Mouse (Mus musculus) liver, embryonic 11.5 days (tissue): ENCODE measurements at regions not wholly inside any gene's neighbourhood (a gene's known extent, or its start where the extent isn't known, plus 50 kb on each side); places are given as distances from the start of the nearest gene placed in this dataset.

Experiments
- ATAC-seq: fragments of 200-750 bp; cut with Nextera tagmentation; replicated peaks from 2 replicates; pipeline ENCODE4 v1.8.0; 2017; ENCODE audit warnings: moderate number of reproducible peaks, mild to moderate bottlenecking, moderate TSS enrichment, moderate library complexity; ENCODE audit not compliant: low FRiP score
- DNase-seq: peaks from one replicate; pipeline ENCODE4 v3.0.0-alpha.2; 2017; ENCODE audit warnings: low spot score
- H3K27ac ChIP-seq: fragments of 300-500 bp; sonication (generic); 2 replicates; pipeline ENCODE4 v1.5.1; 2014; ENCODE audit warnings: mild to moderate bottlenecking, low read depth, low read length, control low read depth
- H3K27me3 ChIP-seq: fragments of 300-500 bp; sonication (generic); replicated peaks from 2 replicates; pipeline ENCODE4 v1.6.1; 2014; ENCODE audit warnings: low read length, mixed read lengths; ENCODE audit not compliant: control insufficient read depth, insufficient read depth
- H3K36me3 ChIP-seq: fragments of 300-500 bp; sonication (generic); 2 replicates; pipeline ENCODE4 v1.6.1; 2014; ENCODE audit warnings: mild to moderate bottlenecking, low read length, moderate library complexity, mixed read lengths; ENCODE audit not compliant: control insufficient read depth, insufficient read depth
- H3K4me1 ChIP-seq: fragments of 300-500 bp; sonication (generic); replicated peaks from 2 replicates; pipeline ENCODE4 v1.6.1; 2014; ENCODE audit warnings: low read length, mixed read lengths; ENCODE audit not compliant: control insufficient read depth, insufficient read depth
- H3K4me2 ChIP-seq: fragments of 300-500 bp; sonication (generic); 2 replicates; pipeline ENCODE4 v1.6.1; 2014; ENCODE audit warnings: mild to moderate bottlenecking, control low read depth, moderate library complexity
- H3K4me3 ChIP-seq: fragments of 300-500 bp; sonication (generic); 2 replicates; pipeline ENCODE4 v1.5.1; 2014; ENCODE audit warnings: low read depth, low read length, control low read depth
- H3K9ac ChIP-seq: fragments of 300-500 bp; sonication (generic); 2 replicates; pipeline ENCODE4 v1.6.1; 2014; ENCODE audit warnings: low read depth, low read length, control low read depth
- H3K9me3 ChIP-seq: fragments of 300-500 bp; sonication (generic); 2 replicates; pipeline ENCODE4 v1.6.1; 2016; ENCODE audit warnings: low read length, inconsistent platforms, mixed read lengths; ENCODE audit not compliant: control insufficient read depth
- WGBS: fragments of 180-500 bp; shearing (Covaris S2); extraction: QIAGEN DNeasy Blood & Tissue Kit; methylation state at CpG from one replicate; pipeline ENCODE4 v1.1.7; 2014; 5-methylcytosine and 5-hydroxymethylcytosine counted together

DNA sequence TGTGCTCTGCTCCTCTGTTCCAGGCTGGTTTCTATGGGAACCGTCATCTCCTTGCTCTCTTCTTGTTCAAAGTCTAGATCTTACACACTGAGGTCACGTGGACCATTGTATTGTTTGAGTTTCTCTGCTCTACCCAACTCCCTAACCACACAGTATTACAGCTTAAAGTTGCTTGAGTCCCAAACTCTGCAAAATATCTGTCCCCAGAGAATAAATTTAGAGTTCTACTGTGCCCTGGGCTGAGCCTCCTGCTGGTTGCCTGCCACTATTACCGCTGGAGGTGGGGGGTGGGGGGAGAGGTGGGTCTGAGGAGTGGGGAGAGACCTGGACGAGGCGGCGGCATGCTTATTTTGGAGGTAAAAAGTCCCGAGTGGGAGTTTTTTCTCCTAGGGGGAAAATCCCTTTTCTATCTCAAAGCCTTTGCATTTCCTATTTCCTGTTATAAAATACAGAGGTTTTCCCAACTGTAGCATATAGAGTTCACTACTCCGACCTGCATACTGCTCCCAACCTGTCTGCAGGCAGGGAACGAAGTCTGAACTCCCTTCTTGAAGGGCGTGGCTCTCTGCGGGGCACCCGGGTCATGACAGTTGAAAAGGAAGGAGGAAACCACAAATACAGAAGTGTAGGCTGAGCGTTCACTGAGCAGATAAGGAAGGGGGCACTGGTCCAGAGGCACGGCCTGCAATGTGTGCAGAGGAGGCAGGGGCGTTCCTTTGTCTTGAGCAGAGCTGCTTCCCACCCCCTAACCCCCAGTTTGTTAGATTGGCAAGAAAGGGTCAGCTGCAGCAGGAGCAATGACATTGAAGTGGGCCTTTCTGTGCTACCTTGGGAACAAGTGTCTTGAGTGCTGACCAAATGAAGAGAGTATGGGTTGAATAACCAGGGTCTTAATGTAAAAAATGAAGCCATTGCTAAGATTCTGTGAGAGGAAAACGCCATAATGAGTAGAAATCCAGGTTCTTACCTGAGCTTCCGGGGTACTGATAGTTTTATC lies 188.7 kb downstream of the Akap7 start:
- peak overlapping the region; percentile 13; the same call in 1 of the 2 replicates for H3K4me3 ChIP-seq
- 18% methylated on average over 17 of the region's 17 CpGs for WGBS

DNA sequence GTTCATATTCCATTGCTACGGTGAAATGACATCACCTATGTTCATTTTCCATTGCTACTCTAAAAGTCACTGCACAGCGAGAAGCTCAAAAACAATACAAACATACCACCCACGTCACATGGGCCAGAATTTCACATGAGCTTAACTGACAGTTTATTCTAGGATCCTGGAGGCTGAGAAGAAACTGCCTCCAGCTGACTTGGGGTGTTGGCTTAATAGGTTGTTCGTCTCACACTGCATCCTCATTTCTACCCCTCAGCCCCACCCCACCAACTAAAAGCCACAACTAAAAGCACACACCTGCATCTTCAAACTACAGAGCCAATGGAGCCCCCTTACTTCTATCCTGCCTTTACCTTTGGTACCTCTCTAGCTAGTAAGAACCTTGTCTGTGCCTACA lies 187.0 kb upstream of the Arg1 start:
- no peak overlapping the region for H3K4me3 ChIP-seq
- no peaks in the 10 kb centered on the region for H3K9me3 ChIP-seq
- H3K36me3 ChIP-seq, result no peaks in the 10 kb centered on the region
- no peaks in the 10 kb centered on the region for H3K27me3 ChIP-seq
- no peak for ATAC-seq
- 84% methylated on average over 4 of the region's 4 CpGs for WGBS
- H3K4me2 ChIP-seq, result no peak overlapping the region
- H3K27ac ChIP-seq, result no peak overlapping the region
- peaks cover 15% of the 10 kb centered on the region for H3K4me1 ChIP-seq
- no peak overlapping the region for H3K9ac ChIP-seq
- no peak for DNase-seq

More for the DNA sequence above, 188.7 kb downstream of the Akap7 start:
- Histone ChIP-seq H3K4me1 (peaks cover 21% of the 10 kb centered on the region), H3K27ac (peak overlapping the region; percentile 30; the same call in 1 of the 2 replicates), H3K27me3 (no peaks in the 10 kb centered on the region), H3K9ac (no peak overlapping the region), H3K4me2 (peak overlapping the region; percentile 58), H3K9me3 (no peaks in the 10 kb centered on the region), H3K36me3 (no peaks in the 10 kb centered on the region)
- ATAC-seq, result peak; percentile 95
- DNase-seq, result peak; percentile 65

DNA sequence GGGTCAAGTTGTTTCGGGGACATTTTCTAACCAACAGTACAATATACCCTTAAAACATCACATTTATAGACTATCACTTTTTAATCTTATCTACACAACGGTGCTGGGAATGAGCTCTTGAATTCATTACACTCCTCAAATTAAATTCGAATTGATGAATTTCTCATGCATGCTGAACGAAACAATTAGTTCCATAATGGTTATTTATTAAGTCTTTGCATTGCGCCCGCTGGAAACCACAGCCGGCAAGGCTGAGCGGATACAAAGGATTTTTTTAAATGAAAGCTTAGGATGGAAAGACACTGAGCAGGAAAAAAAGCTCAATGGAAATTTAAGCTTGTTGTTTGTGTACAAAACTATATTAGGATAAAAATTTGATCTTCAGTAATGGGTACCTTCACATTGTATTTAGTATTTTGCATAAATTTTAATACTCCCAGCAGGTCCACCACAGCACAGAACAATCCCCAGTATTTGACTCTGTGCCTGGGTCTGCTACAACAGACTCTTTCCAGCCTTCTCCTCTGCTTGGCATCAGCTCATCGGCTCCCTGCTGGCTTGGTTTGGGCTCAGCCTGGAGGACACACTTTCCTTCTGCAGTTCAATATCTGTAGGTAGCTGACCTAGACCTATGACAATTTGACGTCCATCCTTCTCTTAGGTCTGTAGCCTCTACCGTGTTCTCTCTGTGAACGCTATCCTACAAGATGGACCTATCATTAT lies 185.3 kb upstream of the Arg1 start:
- DNase-seq, result no peak
- WGBS, result 61% methylated on average over 12 of the region's 12 CpGs
- Histone ChIP-seq H3K9ac (no peak overlapping the region), H3K4me1 (peaks cover under 1% of the 10 kb centered on the region; the same call in 1 of the 2 replicates), H3K4me2 (no peak overlapping the region), H3K27ac (no peak overlapping the region), H3K36me3 (no peaks in the 10 kb centered on the region), H3K4me3 (no peak overlapping the region), H3K27me3 (no peaks in the 10 kb centered on the region), H3K9me3 (no peaks in the 10 kb centered on the region)
- no peak for ATAC-seq

DNA sequence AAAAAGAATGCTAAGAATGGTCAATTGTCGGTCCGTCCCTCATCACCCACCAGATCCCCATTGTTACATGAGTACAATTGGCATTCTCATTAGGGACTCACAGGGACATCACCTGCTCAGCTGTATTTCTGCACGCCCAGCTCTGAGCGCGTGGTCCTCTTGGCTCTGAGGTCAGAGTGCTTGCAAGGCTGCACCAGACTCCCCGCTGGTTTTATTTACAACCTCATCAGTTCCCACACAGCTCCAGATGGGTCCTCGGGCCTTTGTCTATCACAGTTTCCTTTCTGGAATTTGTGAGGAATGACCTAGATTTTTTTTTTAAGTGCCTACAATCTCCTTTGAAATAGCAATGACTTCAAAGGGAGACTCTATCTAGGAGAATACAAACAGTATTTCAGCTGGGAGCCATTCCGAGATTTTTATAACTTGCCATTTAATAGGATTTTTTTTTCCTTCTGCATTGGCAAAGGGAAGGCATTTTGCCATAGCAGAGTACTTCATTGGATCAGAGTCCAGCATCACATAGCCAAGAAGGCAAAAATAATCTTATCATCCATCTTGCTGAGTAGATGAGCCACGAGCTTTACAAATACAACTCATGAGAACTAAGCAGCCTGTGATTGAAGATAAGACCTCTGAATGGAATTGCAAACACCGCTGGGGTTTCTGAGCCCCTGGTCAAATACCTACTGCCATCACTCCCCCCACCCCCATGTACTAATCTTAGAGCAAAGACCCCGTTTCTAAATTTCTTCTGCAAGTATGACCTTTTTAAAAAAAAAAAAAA lies 184.5 kb upstream of the Arg1 start:
- 29% methylated on average over 11 of the region's 11 CpGs for WGBS

DNA sequence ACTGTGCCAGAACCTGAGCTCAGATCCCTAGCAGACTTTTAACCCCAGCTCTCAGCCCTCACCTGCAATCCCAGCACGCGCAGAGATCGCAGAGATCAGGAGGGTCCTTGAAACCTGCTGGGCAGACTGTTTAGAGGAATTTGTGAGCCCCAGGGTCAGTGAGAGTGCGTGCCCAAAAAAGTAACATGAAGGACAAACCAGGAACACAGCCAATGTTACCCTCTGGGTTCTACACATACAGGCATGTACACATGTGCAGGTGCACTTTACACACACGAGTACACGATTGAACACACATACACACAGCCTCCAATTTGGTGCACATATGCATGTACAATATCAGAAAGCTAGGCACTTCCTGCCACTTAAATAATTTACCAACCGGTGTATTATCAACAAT lies 183.9 kb upstream of the Arg1 start:
- no peaks in the 10 kb centered on the region for H3K9me3 ChIP-seq
- H3K4me1 ChIP-seq, result no peaks in the 10 kb centered on the region
- H3K27me3 ChIP-seq, result no peaks in the 10 kb centered on the region
- H3K4me3 ChIP-seq, result no peak overlapping the region
- DNase-seq, result no peak
- H3K27ac ChIP-seq, result no peak overlapping the region
- WGBS, result 69% methylated on average over 7 of the region's 7 CpGs
- no peak for ATAC-seq
- no peaks in the 10 kb centered on the region for H3K36me3 ChIP-seq
- no peak overlapping the region for H3K9ac ChIP-seq
- no peak overlapping the region for H3K4me2 ChIP-seq

More for the DNA sequence above, 184.5 kb upstream of the Arg1 start:
- Histone ChIP-seq H3K27ac (no peak overlapping the region), H3K9me3 (no peaks in the 10 kb centered on the region), H3K4me1 (no peaks in the 10 kb centered on the region), H3K4me3 (no peak overlapping the region), H3K4me2 (no peak overlapping the region), H3K36me3 (no peaks in the 10 kb centered on the region), H3K27me3 (no peaks in the 10 kb centered on the region), H3K9ac (no peak overlapping the region)
- no peak for DNase-seq
- no peak for ATAC-seq

DNA sequence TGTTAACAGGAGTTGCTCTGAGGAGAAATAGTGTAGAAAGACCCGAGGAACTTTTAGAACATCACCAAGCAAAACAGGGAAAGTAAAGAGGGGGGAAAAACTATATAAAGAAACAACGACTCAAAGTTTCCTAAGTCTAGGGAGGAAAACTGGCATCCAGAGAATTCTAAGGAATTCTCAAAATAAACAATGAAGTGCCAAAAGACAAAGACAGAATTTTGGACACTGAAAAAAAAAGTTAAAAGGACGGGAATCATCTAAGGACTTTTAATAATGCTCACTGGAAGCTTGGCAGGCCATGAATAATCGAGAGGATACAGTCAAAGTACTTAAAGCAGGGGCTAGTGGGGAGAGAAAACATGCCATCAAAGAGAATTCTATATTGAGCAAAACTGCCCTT lies 170.8 kb upstream of the Arg1 start:
- no peaks in the 10 kb centered on the region for H3K9me3 ChIP-seq
- H3K36me3 ChIP-seq, result no peaks in the 10 kb centered on the region
- WGBS, result 67% methylated on average over 4 of the region's 4 CpGs
- H3K27ac ChIP-seq, result no peak overlapping the region
- no peaks in the 10 kb centered on the region for H3K27me3 ChIP-seq
- no peak overlapping the region for H3K9ac ChIP-seq
- ATAC-seq (no peak), DNase-seq (no peak)
- H3K4me3 ChIP-seq, result no peak overlapping the region
- no peak overlapping the region for H3K4me2 ChIP-seq
- no peaks in the 10 kb centered on the region for H3K4me1 ChIP-seq

DNA sequence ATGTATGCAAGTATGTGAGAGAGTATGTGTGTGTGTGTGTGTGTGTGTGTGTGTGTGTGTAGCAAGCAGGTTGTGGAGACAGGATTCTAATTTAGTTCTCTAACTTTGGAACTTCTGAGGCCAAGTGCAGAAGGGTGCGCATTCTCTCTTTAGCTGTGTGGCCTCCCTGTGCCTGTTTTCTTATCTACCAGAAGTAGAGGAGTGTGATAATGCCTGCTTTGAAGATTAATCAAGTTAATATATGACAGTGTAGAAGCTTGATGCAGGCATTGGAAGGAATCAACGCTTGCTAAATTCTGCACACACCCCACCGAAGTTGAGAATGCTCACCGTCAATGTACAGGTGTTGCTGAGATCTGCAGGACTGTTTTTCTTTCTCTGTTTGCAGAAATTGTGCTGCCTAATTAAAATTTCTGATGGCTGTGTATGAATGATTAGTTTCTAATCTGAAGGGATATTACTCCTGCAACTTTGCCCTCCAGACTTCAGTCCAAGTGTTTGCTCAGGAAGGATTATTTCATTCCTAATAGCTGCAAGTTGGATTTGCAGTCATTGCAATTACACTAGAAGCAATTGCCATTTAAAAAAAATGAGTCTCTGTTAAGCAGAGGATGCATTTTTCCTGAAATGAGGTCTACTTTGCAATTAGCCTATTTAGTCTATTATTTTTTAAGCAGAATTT lies 162.6 kb upstream of the Arg1 start:
- H3K27ac ChIP-seq, result no peak overlapping the region
- ATAC-seq, result no peak

DNA sequence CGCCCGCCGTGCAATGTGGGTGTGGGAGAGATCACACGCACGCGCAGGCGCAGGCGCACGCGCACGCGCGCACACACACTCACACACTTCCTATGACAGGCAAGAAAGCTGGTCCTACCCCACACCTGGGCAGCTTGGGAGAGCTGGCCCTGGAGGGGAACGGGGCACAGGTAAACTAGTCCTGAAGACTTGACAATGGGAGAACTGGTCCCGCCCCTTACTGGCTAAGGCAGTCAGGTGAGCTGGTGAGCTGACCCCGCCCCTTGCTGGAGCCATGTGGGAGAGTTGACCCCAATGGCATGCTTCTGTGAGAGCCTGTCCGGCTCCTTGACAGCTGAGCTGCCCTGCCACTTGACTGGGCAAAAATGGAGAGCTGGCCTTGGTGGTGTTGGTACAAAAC lies 159.5 kb upstream of the Arg1 start:
- Histone ChIP-seq H3K4me3 (no peak overlapping the region), H3K4me2 (no peak overlapping the region), H3K27me3 (no peaks in the 10 kb centered on the region), H3K9ac (no peak overlapping the region), H3K9me3 (no peaks in the 10 kb centered on the region), H3K27ac (no peak overlapping the region), H3K4me1 (no peaks in the 10 kb centered on the region), H3K36me3 (no peaks in the 10 kb centered on the region)
- ATAC-seq, result no peak
- WGBS, result 96% methylated on average over 17 of the region's 17 CpGs
- DNase-seq, result no peak

More for the DNA sequence above, 162.6 kb upstream of the Arg1 start:
- Histone ChIP-seq H3K4me2 (no peak overlapping the region), H3K4me1 (no peaks in the 10 kb centered on the region), H3K27me3 (no peaks in the 10 kb centered on the region), H3K9ac (no peak overlapping the region), H3K9me3 (no peaks in the 10 kb centered on the region), H3K4me3 (no peak overlapping the region), H3K36me3 (no peaks in the 10 kb centered on the region)
- WGBS, result 73% methylated on average over 4 of the region's 4 CpGs
- DNase-seq, result no peak
